Mouse (Mus musculus): ENCODE results near the gene Ddrgk1. TPM values are rescaled to one million over a fixed set of nuclear protein-coding genes. Genes with fewer than 3 reads are reported as not detected.

Ddrgk1 gene
- polyA plus RNA-seq (2012; rRNA removed): 12.8 and 27.9 TPM in 2 replicates
- polyA plus RNA-seq (2014; fragmentation: Nextera tagmentation; extraction: Ambion mirVana): 34.6 and 35.4 TPM in 2 replicates

- TF ChIP-seq CTCF (IDR thresholded peaks at IDR 0.05; ENCODE audit: low read depth) (peak; percentile 37), EP300 (IDR thresholded peaks at IDR 0.05; ENCODE audit: low read depth) (0 out of 2 replicates have a peak, but pooled peaks have one; percentile 49)
- Histone ChIP-seq H3K27ac (peak within 1 kb of the TSS; percentile 74), H3K27me3 (ENCODE audit: control insufficient read depth, insufficient read depth, low read length) (no peaks in the 10 kb centered on the region), H3K9me3 (ENCODE audit: control insufficient read depth, low read length) (no peaks in the 10 kb centered on the region), H3K9ac (replicated peaks) (peak within 1 kb of the TSS; percentile 82), H3K36me3 (replicated peaks; ENCODE audit: control insufficient read depth, insufficient read depth, low read depth) (peaks cover 16% of the 10 kb centered on the region), H3K4me1 (replicated peaks; ENCODE audit: control insufficient read depth in 2 of 2, insufficient read depth in 2 of 2, low read length in 1 of 2) (peaks cover 18 to 23% of the 10 kb centered on the region in 2 experiments), H3K4me2 (ENCODE audit: low read depth) (peak within 1 kb of the TSS; percentile 81), H3K4me3 (ENCODE audit: insufficient read depth in 1 of 2, low read depth in 2 of 2, low read length in 2 of 2) (peak within 1 kb of the TSS; percentile 60 to 72)
- peak; percentile 92 for ATAC-seq (ENCODE audit: insufficient read depth)
- DNase-seq (ENCODE audit: low read depth in 3 of 3, low spot score in 3 of 3): peak; percentile 86 to 91 (median 88)
- WGBS (ENCODE audit: insufficient replicate concordance): under 1% methylated on average over 40 of the region's 40 CpGs
These were observed at the start of gene Ddrgk1 for GRCm38 (mm10) chr2:130664102-130664701. Gene Ddrgk1 (minus strand): TSS chr2:130664659.

DNA sequence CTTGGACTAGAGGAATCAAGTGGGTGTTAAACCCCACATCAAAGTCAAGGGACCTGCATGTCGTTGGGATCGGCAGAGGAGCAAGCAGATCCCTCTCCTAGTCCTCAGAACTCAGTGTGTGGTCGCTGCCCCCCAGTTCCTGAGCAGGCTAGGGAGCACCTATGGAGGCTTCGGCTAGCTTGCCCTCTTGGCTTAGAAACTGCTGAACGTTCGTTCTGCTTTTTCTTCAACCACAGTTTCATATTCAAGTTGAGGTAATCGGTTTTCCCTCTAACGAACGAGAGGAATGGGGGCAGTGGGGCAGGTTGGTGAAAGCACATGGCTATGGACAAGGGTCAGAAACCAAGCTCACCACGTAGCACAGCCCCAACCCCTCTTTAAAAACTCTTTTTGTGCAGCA is 42.6 kb upstream of the Ddrgk1 start:
- DNase-seq (ENCODE audit: low read depth in 3 of 3, low spot score in 3 of 3) (no peak), ATAC-seq (ENCODE audit: insufficient read depth) (no peak)
- no peak overlapping the region for H3K4me2 ChIP-seq (ENCODE audit: low read depth)
- H3K9me3 ChIP-seq (ENCODE audit: control insufficient read depth, low read length): no peaks in the 10 kb centered on the region
- TF ChIP-seq EP300 (IDR thresholded peaks at IDR 0.05; ENCODE audit: low read depth): no peak
- TF ChIP-seq CTCF (IDR thresholded peaks at IDR 0.05; ENCODE audit: low read depth): no peak
- no peak overlapping the region; the same call in none of the 2 replicates for H3K27ac ChIP-seq
- H3K4me3 ChIP-seq (ENCODE audit: insufficient read depth in 1 of 2, low read depth in 2 of 2, low read length in 2 of 2): no peak overlapping the region
- H3K27me3 ChIP-seq (ENCODE audit: control insufficient read depth, insufficient read depth, low read length): no peaks in the 10 kb centered on the region
- peaks cover 0 to 12% of the 10 kb centered on the region in 2 experiments; a peak in 2 of 4 replicates for H3K4me1 ChIP-seq (replicated peaks; ENCODE audit: control insufficient read depth in 2 of 2, insufficient read depth in 2 of 2, low read length in 1 of 2)
- H3K36me3 ChIP-seq (replicated peaks; ENCODE audit: control insufficient read depth, insufficient read depth, low read depth): no peaks in the 10 kb centered on the region; the same call in 1 of the 2 replicates
- H3K9ac ChIP-seq (replicated peaks): no peak overlapping the region; the same call in 1 of the 2 replicates
- 24% methylated on average over 10 of the region's 10 CpGs for WGBS (ENCODE audit: insufficient replicate concordance)

GRCm38 (mm10) chr2:130706602-130707001 is 42.1 kb upstream of the Ddrgk1 start:
- no peak for TF ChIP-seq CTCF (IDR thresholded peaks at IDR 0.05; ENCODE audit: low read depth)
- no peak for TF ChIP-seq EP300 (IDR thresholded peaks at IDR 0.05; ENCODE audit: low read depth)
- no peaks in the 10 kb centered on the region; the same call in 1 of the 2 replicates for H3K36me3 ChIP-seq (replicated peaks; ENCODE audit: control insufficient read depth, insufficient read depth, low read depth)
- H3K9ac ChIP-seq (replicated peaks): no peak overlapping the region
- WGBS (ENCODE audit: insufficient replicate concordance): 66% methylated on average over 4 of the region's 4 CpGs
- no peak overlapping the region for H3K4me2 ChIP-seq (ENCODE audit: low read depth)
- H3K27me3 ChIP-seq (ENCODE audit: control insufficient read depth, insufficient read depth, low read length): no peaks in the 10 kb centered on the region
- peaks cover 0 to 12% of the 10 kb centered on the region in 2 experiments; a peak in 2 of 4 replicates for H3K4me1 ChIP-seq (replicated peaks; ENCODE audit: control insufficient read depth in 2 of 2, insufficient read depth in 2 of 2, low read length in 1 of 2)
- ATAC-seq (ENCODE audit: insufficient read depth): no peak
- no peak overlapping the region for H3K4me3 ChIP-seq (ENCODE audit: insufficient read depth in 1 of 2, low read depth in 2 of 2, low read length in 2 of 2)
- no peak for DNase-seq (ENCODE audit: low read depth in 3 of 3, low spot score in 3 of 3)
- no peak overlapping the region; the same call in 1 of the 2 replicates for H3K27ac ChIP-seq
- H3K9me3 ChIP-seq (ENCODE audit: control insufficient read depth, low read length): no peaks in the 10 kb centered on the region

- Histone ChIP-seq H3K9me3 (ENCODE audit: control insufficient read depth, low read length) (no peaks in the 10 kb centered on the region), H3K36me3 (replicated peaks; ENCODE audit: control insufficient read depth, insufficient read depth, low read depth) (no peaks in the 10 kb centered on the region), H3K4me3 (ENCODE audit: insufficient read depth in 1 of 2, low read depth in 2 of 2, low read length in 2 of 2) (no peak overlapping the region), H3K4me2 (ENCODE audit: low read depth) (no peak overlapping the region), H3K9ac (replicated peaks) (no peak overlapping the region), H3K27me3 (ENCODE audit: control insufficient read depth, insufficient read depth, low read length) (no peaks in the 10 kb centered on the region), H3K27ac (no peak overlapping the region), H3K4me1 (replicated peaks; ENCODE audit: control insufficient read depth in 2 of 2, insufficient read depth in 2 of 2, low read length in 1 of 2) (peaks cover 0 to 12% of the 10 kb centered on the region in 2 experiments; a peak in 2 of 4 replicates)
- TF ChIP-seq EP300 (IDR thresholded peaks at IDR 0.05; ENCODE audit: low read depth): no peak
- peak; percentile 13; the same call in 1 of the 2 replicates for TF ChIP-seq CTCF (IDR thresholded peaks at IDR 0.05; ENCODE audit: low read depth)
- ATAC-seq (ENCODE audit: insufficient read depth) (no peak), DNase-seq (ENCODE audit: low read depth in 3 of 3, low spot score in 3 of 3) (no peak)
- 58% methylated on average over 6 of the region's 6 CpGs for WGBS (ENCODE audit: insufficient replicate concordance)
These were observed 40.7 kb upstream of the Ddrgk1 start for GRCm38 (mm10) chr2:130705178-130705577.
